Mouse (Mus musculus) 3134 (cell line): Measurements from ENCODE around the gene Pcx.
A peak's percentile ranks its signal among the peaks of the same experiment; 100 is the strongest.

Experiments used
- DNase-seq: peaks from one replicate; pipeline ENCODE4 v3.0.0-alpha.2; 2011; ENCODE audit warnings: low spot score; ENCODE audit not compliant: insufficient read length; ENCODE audit errors: extremely low read depth

Gene Pcx

GRCm38 (mm10) chr19:4615151-4616093 lies 105.2 kb downstream of the Pcx start, which contains the start of gene Lrfn4:
Gene Lrfn4, minus strand, starts transcription at chr19:4615667.
- peak; percentile 94 for DNase-seq

DNA sequence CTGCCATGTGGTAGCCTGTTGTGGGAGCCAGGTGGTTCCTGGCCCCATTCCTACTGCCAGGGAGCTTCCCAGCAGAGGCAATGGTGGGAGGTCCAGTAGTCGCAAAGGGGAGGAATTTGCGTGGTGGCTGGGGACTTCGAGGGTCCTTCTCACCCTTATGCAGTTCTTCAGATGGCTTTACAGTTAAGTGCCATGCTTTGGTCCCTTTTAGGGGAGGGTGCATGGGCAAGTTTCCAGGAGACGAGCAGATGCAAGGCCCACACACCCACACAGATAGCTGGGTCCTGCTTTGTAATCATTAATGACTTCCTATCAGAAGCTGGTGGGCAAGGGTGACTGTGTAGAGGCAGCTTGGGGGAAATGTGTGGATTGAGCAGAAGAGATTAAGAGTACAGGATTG lies 106.3 kb downstream of the Pcx start:
- DNase-seq: no peak

DNA sequence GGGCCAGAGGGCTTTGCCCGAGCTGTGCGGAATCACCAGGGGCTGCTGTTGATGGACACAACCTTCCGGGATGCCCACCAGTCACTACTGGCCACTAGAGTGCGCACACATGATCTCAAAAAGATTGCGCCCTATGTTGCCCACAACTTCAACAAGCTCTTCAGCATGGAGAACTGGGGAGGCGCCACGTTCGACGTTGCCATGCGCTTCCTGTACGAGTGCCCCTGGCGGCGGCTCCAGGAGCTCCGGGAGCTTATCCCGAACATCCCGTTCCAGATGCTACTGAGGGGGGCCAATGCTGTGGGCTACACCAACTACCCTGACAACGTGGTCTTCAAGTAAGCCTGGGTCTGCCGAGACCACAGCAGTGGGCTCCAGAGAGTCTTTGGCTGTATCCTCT lies 107.9 kb downstream of the Pcx start:
- DNase-seq: no peak

DNA sequence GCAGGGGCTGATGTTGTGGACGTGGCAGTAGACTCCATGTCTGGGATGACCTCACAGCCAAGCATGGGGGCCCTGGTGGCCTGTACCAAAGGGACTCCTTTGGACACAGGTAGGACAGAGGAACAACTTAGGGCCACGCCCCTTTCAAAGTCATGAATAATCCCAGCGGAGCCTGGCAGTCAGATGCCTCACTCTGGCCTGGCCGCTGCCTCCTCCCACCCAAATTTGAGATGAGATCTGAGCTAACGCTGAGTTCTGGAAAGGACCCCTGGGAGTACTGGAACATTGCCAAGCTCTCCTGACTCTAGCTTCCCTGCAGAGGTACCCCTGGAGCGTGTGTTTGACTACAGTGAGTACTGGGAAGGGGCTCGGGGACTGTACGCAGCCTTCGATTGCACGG lies 109.2 kb downstream of the Pcx start:
- no peak for DNase-seq

GRCm38 (mm10) chr19:4620721-4621120 lies 110.4 kb downstream of the Pcx start:
- DNase-seq: no peak

DNA sequence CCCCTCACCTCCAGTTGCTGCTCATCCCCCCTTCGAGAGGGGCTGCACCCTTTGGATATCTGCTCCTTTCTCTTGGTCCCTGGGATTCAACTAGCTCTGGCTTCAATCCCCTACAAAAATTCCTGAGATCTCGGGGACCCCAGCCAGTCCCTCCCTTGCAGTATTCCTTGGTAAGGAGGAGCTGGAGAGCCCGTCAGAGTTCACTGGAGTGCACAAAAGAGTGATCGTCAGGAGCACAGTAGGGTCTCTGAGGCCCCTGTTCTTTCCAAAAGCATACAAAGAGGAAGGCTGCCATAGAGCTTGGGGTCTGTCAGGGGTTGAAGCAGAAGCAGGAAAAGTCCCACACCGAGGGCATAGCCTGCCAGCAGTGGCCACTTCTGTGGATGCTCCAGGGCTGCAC lies 112.5 kb downstream of the Pcx start:
- DNase-seq: no peak

GRCm38 (mm10) chr19:4623419-4623818 lies 113.1 kb downstream of the Pcx start:
- DNase-seq: no peak

DNA sequence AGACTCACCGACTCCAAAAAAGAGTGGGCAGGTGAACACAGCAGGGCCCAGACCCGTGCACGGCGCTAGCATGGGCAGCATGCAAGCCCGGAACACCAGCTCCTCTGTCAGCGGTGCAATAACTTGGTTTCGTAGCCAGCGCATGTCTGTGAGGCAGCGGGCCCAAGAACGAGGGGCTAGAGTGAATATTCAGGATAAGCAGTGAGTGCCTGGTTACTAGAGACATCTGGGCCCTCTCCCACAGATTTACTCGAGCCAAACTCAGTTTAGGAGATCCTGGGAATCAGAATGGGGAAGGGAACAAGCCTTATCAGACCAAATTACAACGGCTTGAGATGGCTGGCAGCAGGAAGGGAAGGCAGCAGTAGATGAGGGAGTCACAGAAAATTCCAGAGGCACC lies 113.7 kb downstream of the Pcx start:
- DNase-seq: no peak

DNA sequence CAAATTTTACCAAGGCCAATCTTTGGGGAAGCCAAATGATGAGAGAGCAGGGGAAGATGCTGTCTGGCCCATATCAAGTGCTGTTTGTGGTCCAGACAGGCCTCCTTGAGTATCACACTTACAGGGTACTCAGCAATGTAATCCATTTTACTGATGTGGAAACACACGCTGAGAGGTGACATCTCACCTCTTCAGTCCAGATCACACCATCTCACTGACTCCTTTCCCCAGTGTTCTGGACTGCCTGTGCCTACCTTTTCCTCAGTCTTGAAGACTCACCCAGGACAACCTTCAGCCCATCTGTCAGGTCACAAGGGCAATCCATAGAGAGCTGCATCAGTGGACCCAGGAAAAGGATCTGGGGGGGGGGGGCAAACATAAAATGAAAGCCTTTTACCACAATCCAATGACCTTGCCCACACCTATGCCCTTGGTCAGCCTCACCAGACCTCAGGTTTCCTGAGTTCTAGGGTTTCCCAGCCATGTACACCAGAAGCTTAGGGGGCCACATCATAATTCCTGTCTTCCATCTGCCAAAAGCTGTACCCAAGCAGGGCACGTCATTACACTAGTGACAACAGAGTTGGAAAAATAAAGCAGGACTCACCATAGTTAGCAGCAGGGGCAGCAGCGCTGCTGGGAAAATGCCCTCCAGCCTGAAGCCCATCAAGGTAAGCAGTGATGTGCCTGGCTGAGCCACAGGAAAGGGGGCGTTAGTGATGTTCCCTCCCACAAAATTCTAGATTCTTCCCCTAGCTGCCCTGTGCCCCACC lies 114.3 kb downstream of the Pcx start:
- no peak for DNase-seq

DNA sequence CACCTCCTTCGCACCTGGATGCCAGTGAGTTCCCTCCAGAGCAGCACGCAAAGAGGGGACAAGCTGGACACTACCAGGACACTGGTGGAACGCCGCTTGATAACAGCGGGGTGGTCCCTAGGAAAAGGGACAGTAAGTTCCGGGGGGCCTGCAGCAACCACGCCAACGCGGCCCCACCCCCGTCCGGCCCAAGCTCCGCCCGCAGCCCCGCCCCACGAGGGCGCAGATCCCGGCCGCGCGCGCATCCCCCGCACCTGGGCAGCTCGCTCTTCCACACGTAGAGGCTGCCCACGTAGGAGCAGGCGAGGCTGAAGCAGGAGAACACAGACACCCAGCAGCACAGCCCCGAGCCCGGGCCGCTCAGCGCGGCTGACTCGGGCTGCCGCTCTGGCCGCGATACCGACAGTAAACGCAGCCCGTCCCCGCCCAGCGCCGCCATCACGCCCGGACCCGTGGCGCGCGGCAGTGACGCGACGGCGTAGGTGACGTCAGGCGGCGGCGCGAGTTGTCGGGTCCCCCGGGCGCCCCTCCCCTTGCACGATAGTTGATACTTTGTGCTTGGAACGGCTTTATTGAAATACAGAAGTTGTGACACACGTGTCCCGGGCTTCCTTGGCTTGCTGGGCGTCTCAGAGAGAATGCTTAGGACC lies 115.0 kb downstream of the Pcx start, which contains the start of gene Rce1:
TSS of gene Rce1 (minus strand) at position 463 of the 650 bp plus-strand sequence.
- DNase-seq: peak; percentile 88

DNA sequence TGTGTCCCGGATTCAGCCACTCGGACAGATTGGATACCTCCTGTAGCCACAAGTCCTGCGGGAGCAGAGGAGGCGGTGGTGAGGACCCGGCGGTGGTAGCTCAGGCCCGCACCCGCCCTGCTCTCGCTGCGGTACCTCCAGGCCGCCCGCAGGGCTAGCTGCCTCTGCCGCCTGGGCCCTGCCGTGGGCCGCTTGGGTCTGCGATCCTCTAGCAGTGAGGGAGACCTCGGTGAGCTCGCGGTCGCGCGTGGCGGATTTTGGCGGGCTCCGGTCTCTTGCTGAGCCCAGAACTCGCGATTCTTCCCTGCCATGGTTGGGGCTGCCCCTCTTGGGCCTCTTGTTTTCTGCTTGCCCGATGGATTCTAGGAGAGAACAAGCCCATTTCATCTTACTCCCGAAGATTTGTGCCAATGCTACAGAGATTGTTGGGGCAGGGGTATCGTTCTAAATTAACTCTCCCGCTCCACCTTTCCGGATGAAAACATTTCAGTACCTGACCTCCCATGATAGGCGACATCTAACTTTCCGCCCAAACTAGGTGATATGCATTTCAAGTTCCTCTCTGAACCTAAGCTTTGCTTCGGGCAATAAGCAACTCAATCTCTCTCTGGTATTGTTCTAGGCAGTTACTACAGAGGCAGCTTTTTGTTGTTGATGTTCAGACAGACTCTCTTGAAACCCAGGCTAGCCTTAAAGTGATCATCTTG lies 115.7 kb downstream of the Pcx start:
- DNase-seq: no peak

GRCm38 (mm10) chr19:4628819-4629218 lies 118.5 kb downstream of the Pcx start:
- no peak for DNase-seq

- no peak for DNase-seq
Measured at GRCm38 (mm10) chr19:4635986-4636385, 125.7 kb downstream of the Pcx start.

GRCm38 (mm10) chr19:4644271-4644670 lies 134.0 kb downstream of the Pcx start:
- no peak for DNase-seq

DNA sequence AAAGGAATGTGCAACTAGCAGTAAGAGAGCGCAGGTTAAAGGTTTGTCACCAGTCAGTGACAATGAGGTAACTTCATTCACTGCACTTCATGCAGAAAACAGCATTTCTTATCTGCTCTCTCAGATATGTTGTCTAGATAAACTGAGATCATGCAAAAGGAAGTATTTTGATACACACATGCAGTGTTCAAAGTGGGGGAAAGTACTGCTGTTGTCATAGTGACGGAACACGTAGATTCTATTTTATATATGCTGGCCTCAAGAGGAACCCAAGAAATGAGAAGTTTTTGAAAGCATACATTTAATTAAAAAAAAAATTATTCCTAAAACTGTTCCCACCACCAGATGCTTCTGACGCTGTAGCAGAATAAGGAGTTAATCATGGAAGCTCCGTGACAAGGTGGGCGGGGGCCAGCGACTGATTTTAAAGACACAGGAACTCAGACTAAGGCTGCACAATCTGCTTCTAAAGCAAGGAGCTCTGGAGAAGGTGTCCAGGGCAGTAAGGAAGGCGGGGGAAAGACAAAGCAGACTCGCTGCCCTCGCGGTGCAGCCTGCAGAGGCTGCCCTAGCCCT lies 136.7 kb downstream of the Pcx start:
- no peak for DNase-seq

DNA sequence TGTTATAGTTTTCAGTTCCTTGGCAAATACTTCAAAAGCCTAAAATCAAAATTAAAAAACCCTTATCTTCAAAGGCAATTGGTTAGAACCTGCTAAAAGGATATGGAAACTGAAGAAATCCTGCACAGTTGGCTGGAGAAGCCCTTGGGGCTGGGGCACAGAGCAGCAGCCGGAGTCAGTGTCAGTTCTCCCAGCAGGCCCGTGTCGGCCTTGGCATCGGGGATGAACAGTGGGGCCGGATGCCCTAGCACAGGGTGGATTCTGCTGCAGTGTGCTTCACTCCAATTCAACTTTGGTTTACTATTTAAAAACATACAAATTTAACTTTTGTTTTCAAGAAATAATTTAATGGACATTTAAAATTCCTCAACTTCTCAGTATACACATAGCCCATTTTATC lies 147.9 kb downstream of the Pcx start:
- DNase-seq: no peak

GRCm38 (mm10) chr19:4666815-4667214 lies 156.5 kb downstream of the Pcx start:
- no peak for DNase-seq

GRCm38 (mm10) chr19:4670776-4671175 lies 160.5 kb downstream of the Pcx start:
- DNase-seq: no peak
